Mouse (Mus musculus) cortical plate, adult 2 months (tissue): ENCODE results near the gene Gm10134.

Experiments used
- CTCF ChIP-seq: fragments of 200-500 bp; IDR thresholded peaks from 2 replicates; pipeline ENCODE4 v1.5.1; 2011; ENCODE audit warnings: mild to moderate bottlenecking, control low read depth, low read length; ENCODE audit not compliant: insufficient read depth; ENCODE audit errors: extremely low read depth
- POLR2A ChIP-seq: fragments of 200-500 bp; IDR thresholded peaks from 2 replicates; pipeline ENCODE4 v1.6.1; 2011; ENCODE audit warnings: mild to moderate bottlenecking, low read length, control low read depth; ENCODE audit not compliant: insufficient read depth; ENCODE audit errors: extremely low read depth

- no peak for TF ChIP-seq CTCF
- TF ChIP-seq POLR2A, result no peak
Observed at GRCm38 (mm10) chr2:28533901-28534435, 28.1 kb downstream of the Gm10134 start.
